Mouse (Mus musculus) neural tube, embryonic 11.5 days (tissue): Measurements from ENCODE around the gene Matk. TPM values are rescaled to one million over a fixed set of nuclear protein-coding genes. Genes with fewer than 3 reads are reported as not detected.

Experiments used
- ATAC-seq: fragments of 200-750 bp; cut with Nextera tagmentation; 2 replicates; pipeline ENCODE4 v1.8.0; 2017; ENCODE audit warnings: moderate number of reproducible peaks, mild to moderate bottlenecking, moderate TSS enrichment, moderate library complexity; ENCODE audit not compliant: insufficient read depth, low FRiP score, low TSS enrichment
- DNase-seq: peaks from one replicate; pipeline ENCODE4 v3.0.0-alpha.2; 2015; ENCODE audit warnings: low spot score
- H3K27ac ChIP-seq: fragments of 300-500 bp; sonication (generic); 2 replicates; pipeline ENCODE4 v1.5.1; 2014; ENCODE audit warnings: low read depth, mild to moderate bottlenecking, low read length
- H3K27me3 ChIP-seq: fragments of 300-500 bp; sonication (generic); 2 replicates; pipeline ENCODE4 v1.6.1; 2014; ENCODE audit warnings: mild to moderate bottlenecking, low read length, mixed read lengths; ENCODE audit not compliant: control insufficient read depth, insufficient read depth
- H3K36me3 ChIP-seq: fragments of 300-500 bp; sonication (generic); 2 replicates; pipeline ENCODE4 v1.6.1; 2014; ENCODE audit warnings: mild to moderate bottlenecking, low read length, moderate library complexity, mixed read lengths; ENCODE audit not compliant: control insufficient read depth, insufficient read depth
- H3K4me1 ChIP-seq: fragments of 300-500 bp; sonication (generic); 2 replicates; pipeline ENCODE4 v1.6.1; 2014; ENCODE audit warnings: low read length, mixed read lengths; ENCODE audit not compliant: control insufficient read depth, insufficient read depth
- H3K4me2 ChIP-seq: fragments of 300-500 bp; sonication (generic); 2 replicates; pipeline ENCODE4 v1.6.1; 2014; ENCODE audit warnings: low read depth, mild to moderate bottlenecking, moderate library complexity
- H3K4me3 ChIP-seq: fragments of 300-500 bp; sonication (generic); 2 replicates; pipeline ENCODE4 v1.5.1; 2014; ENCODE audit warnings: low read depth, low read length
- H3K9ac ChIP-seq: fragments of 300-500 bp; sonication (generic); 2 replicates; pipeline ENCODE4 v1.6.1; 2014; ENCODE audit warnings: mild to moderate bottlenecking, low read length
- H3K9me3 ChIP-seq: fragments of 300-500 bp; sonication (generic); 2 replicates; pipeline ENCODE4 v1.6.1; 2016; ENCODE audit warnings: low read length; ENCODE audit not compliant: control insufficient read depth
- WGBS: fragments of 180-500 bp; shearing (Covaris S2); extraction: QIAGEN DNeasy Blood & Tissue Kit; methylation state at CpG from one replicate; pipeline ENCODE4 v1.1.7; 2014; 5-methylcytosine and 5-hydroxymethylcytosine counted together
- polyA plus RNA-seq: library from polyadenylated mRNA; unstranded; fragments of >200 nt; fragmentation: Nextera tagmentation; extraction: Ambion mirVana; gene quantifications from 2 replicates; pipeline ENCODE4 v1.2.1, GENCODE M21; 2014

The Matk gene
- polyA plus RNA-seq, 1 experiment from 2014 or later, result 3.0 TPM

- 5% methylated on average over 25 of the region's 25 CpGs for WGBS
- ATAC-seq, result no peak
- H3K4me1 ChIP-seq, result peaks cover 12% of the 10 kb centered on the region
Observed at GRCm38 (mm10) chr10:81293334-81294030, 40.7 kb downstream of the Matk start.

GRCm38 (mm10) chr10:81294442-81294841, 41.7 kb downstream of the Matk start:
- peak overlapping the region; percentile 87 for H3K4me3 ChIP-seq
- peak overlapping the region; percentile 94 for H3K4me2 ChIP-seq
- H3K9me3 ChIP-seq, result no peaks in the 10 kb centered on the region
- no peak overlapping the region for H3K27ac ChIP-seq
- 50% methylated on average over 8 of the region's 8 CpGs for WGBS
- H3K4me1 ChIP-seq, result peaks cover 12% of the 10 kb centered on the region
- H3K27me3 ChIP-seq, result peaks cover 19% of the 10 kb centered on the region
- H3K9ac ChIP-seq, result peak overlapping the region; percentile 87; the same call in 1 of the 2 replicates
- DNase-seq (no peak), ATAC-seq (no peak)
- no peaks in the 10 kb centered on the region for H3K36me3 ChIP-seq

More at GRCm38 (mm10) chr10:81293334-81294030, 40.7 kb downstream of the Matk start:
- H3K9me3 ChIP-seq, result no peaks in the 10 kb centered on the region
- peak overlapping the region; percentile 94 for H3K4me2 ChIP-seq
- H3K4me3 ChIP-seq, result peak overlapping the region; percentile 87
- peak overlapping the region; percentile 82 for H3K27ac ChIP-seq
- H3K27me3 ChIP-seq, result peaks cover 19% of the 10 kb centered on the region
- DNase-seq, result no peak
- peak overlapping the region; percentile 87 for H3K9ac ChIP-seq
- H3K36me3 ChIP-seq, result no peaks in the 10 kb centered on the region

- Histone ChIP-seq H3K9me3 (no peaks in the 10 kb centered on the region), H3K27ac (no peak overlapping the region), H3K4me1 (peaks cover 12% of the 10 kb centered on the region)
Observed at GRCm38 (mm10) chr10:81295185-81295584, 42.5 kb downstream of the Matk start.

GRCm38 (mm10) chr10:81297246-81297645, 44.5 kb downstream of the Matk start:
- DNase-seq (no peak), ATAC-seq (no peak)
- no peaks in the 10 kb centered on the region for H3K27me3 ChIP-seq
- no peak overlapping the region for H3K9ac ChIP-seq
- no peaks in the 10 kb centered on the region for H3K36me3 ChIP-seq
- H3K4me3 ChIP-seq, result no peak overlapping the region
- no peaks in the 10 kb centered on the region for H3K9me3 ChIP-seq
- 74% methylated on average over 6 of the region's 6 CpGs for WGBS
- H3K4me2 ChIP-seq, result no peak overlapping the region
- H3K4me1 ChIP-seq, result peaks cover 12% of the 10 kb centered on the region
- no peak overlapping the region for H3K27ac ChIP-seq

More at GRCm38 (mm10) chr10:81295185-81295584, 42.5 kb downstream of the Matk start:
- ATAC-seq (no peak), DNase-seq (no peak)
- Histone ChIP-seq H3K27me3 (peaks cover 12% of the 10 kb centered on the region), H3K4me2 (no peak overlapping the region), H3K9ac (no peak overlapping the region), H3K4me3 (no peak overlapping the region), H3K36me3 (no peaks in the 10 kb centered on the region)
- whole genome bisulfite sequencing, result 91% methylated on average over 6 of the region's 6 CpGs

GRCm38 (mm10) chr10:81297845-81298244, 45.1 kb downstream of the Matk start:
- H3K4me3 ChIP-seq, result no peak overlapping the region
- H3K4me2 ChIP-seq, result no peak overlapping the region
- 66% methylated on average over 10 of the region's 10 CpGs for WGBS
- no peak overlapping the region for H3K9ac ChIP-seq
- H3K4me1 ChIP-seq, result peaks cover 12% of the 10 kb centered on the region
- H3K36me3 ChIP-seq, result no peaks in the 10 kb centered on the region
- H3K27me3 ChIP-seq, result no peaks in the 10 kb centered on the region
- ATAC-seq (no peak), DNase-seq (no peak)
- H3K9me3 ChIP-seq, result no peaks in the 10 kb centered on the region
- H3K27ac ChIP-seq, result no peak overlapping the region

GRCm38 (mm10) chr10:81298369-81299100, 45.8 kb downstream of the Matk start:
- no peak overlapping the region for H3K4me3 ChIP-seq
- ATAC-seq (no peak), DNase-seq (no peak)
- no peak overlapping the region for H3K27ac ChIP-seq
- WGBS, result 93% methylated on average over 17 of the region's 17 CpGs
- no peaks in the 10 kb centered on the region for H3K27me3 ChIP-seq
- H3K4me1 ChIP-seq, result peaks cover 10% of the 10 kb centered on the region
- H3K9ac ChIP-seq, result no peak overlapping the region
- no peak overlapping the region for H3K4me2 ChIP-seq
- H3K9me3 ChIP-seq, result no peaks in the 10 kb centered on the region
- no peaks in the 10 kb centered on the region for H3K36me3 ChIP-seq

- Histone ChIP-seq H3K36me3 (no peaks in the 10 kb centered on the region), H3K9ac (no peak overlapping the region), H3K4me2 (no peak overlapping the region), H3K27ac (no peak overlapping the region), H3K4me1 (no peaks in the 10 kb centered on the region; the same call in 1 of the 2 replicates), H3K27me3 (no peaks in the 10 kb centered on the region), H3K4me3 (no peak overlapping the region), H3K9me3 (no peaks in the 10 kb centered on the region)
- WGBS, result 89% methylated on average over 14 of the region's 14 CpGs
- ATAC-seq (no peak), DNase-seq (no peak)
Observed at GRCm38 (mm10) chr10:81299585-81300351, 47.0 kb downstream of the Matk start.

GRCm38 (mm10) chr10:81300352-81300907, 47.7 kb downstream of the Matk start:
- H3K9ac ChIP-seq, result no peak overlapping the region
- no peaks in the 10 kb centered on the region for H3K36me3 ChIP-seq
- no peak overlapping the region for H3K4me3 ChIP-seq
- H3K4me2 ChIP-seq, result no peak overlapping the region
- ATAC-seq, result no peak
- no peaks in the 10 kb centered on the region for H3K27me3 ChIP-seq
- no peak for DNase-seq
- H3K27ac ChIP-seq, result no peak overlapping the region
- no peaks in the 10 kb centered on the region; the same call in 1 of the 2 replicates for H3K4me1 ChIP-seq
- H3K9me3 ChIP-seq, result no peaks in the 10 kb centered on the region
- 89% methylated on average over 9 of the region's 9 CpGs for WGBS
